Mouse (Mus musculus): Measurements from ENCODE around the gene Zfp60.
"Not testable (repeated sequence)": the region's sequence is repeated elsewhere in the genome, so short reads cannot be mapped to it uniquely, and the experiment has no call there.

Gene Zfp60

GRCm38 (mm10) chr7:27731281-27731883 is at the start of gene Zfp60:
Gene Zfp60, plus strand, starts transcription at chr7:27731389.
- DNase-seq: peak; percentile 84

GRCm38 (mm10) chr7:27683218-27683617 is 48.0 kb upstream of the Zfp60 start:
- DNase-seq: no peak

GRCm38 (mm10) chr7:27685220-27685619 is 46.0 kb upstream of the Zfp60 start:
- no peak for DNase-seq

- no peak for DNase-seq
Observed at GRCm38 (mm10) chr7:27685681-27686080, 45.5 kb upstream of the Zfp60 start.

GRCm38 (mm10) chr7:27687043-27687442 is 44.1 kb upstream of the Zfp60 start:
- DNase-seq: no peak

- no peak for DNase-seq
Observed at GRCm38 (mm10) chr7:27687836-27688235, 43.4 kb upstream of the Zfp60 start.

- no peak for DNase-seq
Observed at GRCm38 (mm10) chr7:27688246-27688788, 42.9 kb upstream of the Zfp60 start.

- peak; percentile 78 for DNase-seq
Observed at GRCm38 (mm10) chr7:27688815-27689612, 42.2 kb upstream of the Zfp60 start, which contains the start of gene Zfp607b. Gene Zfp607b, plus strand, starts transcription at chr7:27689340.

GRCm38 (mm10) chr7:27691076-27691475 is 40.1 kb upstream of the Zfp60 start:
- peak; percentile 46 for DNase-seq

GRCm38 (mm10) chr7:27696711-27697110 is 34.5 kb upstream of the Zfp60 start:
- DNase-seq: no peak

- DNase-seq: no peak
Observed at GRCm38 (mm10) chr7:27710402-27710801, 20.8 kb upstream of the Zfp60 start.

GRCm38 (mm10) chr7:27721951-27722350 is 9.2 kb upstream of the Zfp60 start:
- DNase-seq: no peak

- DNase-seq: peak; percentile 50
Observed at GRCm38 (mm10) chr7:27725566-27726538, 5.3 kb upstream of the Zfp60 start.

GRCm38 (mm10) chr7:27727471-27727870 is 3.7 kb upstream of the Zfp60 start:
- no peak for DNase-seq

- DNase-seq: no peak
Observed at GRCm38 (mm10) chr7:27731946-27732345, 757 bp downstream of the Zfp60 start.

- no peak for DNase-seq
Observed at GRCm38 (mm10) chr7:27732508-27732907, 1.3 kb downstream of the Zfp60 start.

GRCm38 (mm10) chr7:27735457-27735856 is 4.3 kb downstream of the Zfp60 start:
- DNase-seq: no peak

- no peak for DNase-seq
Observed at GRCm38 (mm10) chr7:27756351-27757047, 25.3 kb downstream of the Zfp60 start.

GRCm38 (mm10) chr7:27757048-27757375 is 25.8 kb downstream of the Zfp60 start:
- DNase-seq: no peak

GRCm38 (mm10) chr7:27765176-27765886 is 34.1 kb downstream of the Zfp60 start:
- DNase-seq: no peak

- no peak for DNase-seq
Observed at GRCm38 (mm10) chr7:27789306-27789705, 58.1 kb downstream of the Zfp60 start.

GRCm38 (mm10) chr7:27793865-27794264 is 62.7 kb downstream of the Zfp60 start:
- DNase-seq: not testable (repeated sequence)

Data from right cerebral cortex, postnatal 4 days (tissue).